Mouse (Mus musculus): ENCODE results near the gene Ctsf. TPM values are rescaled to one million over a fixed set of nuclear protein-coding genes. Genes with fewer than 3 reads are reported as not detected.
A peak's percentile ranks its signal among the peaks of the same experiment; 100 is the strongest.
"Not testable (repeated sequence)": the region's sequence is repeated elsewhere in the genome, so short reads cannot be mapped to it uniquely, and the experiment has no call there.

Ctsf gene
- 13.1 and 17.8 TPM in 2 replicates for polyA plus RNA-seq (2016; fragmentation: Nextera tagmentation; extraction: Ambion mirVana)

DNA sequence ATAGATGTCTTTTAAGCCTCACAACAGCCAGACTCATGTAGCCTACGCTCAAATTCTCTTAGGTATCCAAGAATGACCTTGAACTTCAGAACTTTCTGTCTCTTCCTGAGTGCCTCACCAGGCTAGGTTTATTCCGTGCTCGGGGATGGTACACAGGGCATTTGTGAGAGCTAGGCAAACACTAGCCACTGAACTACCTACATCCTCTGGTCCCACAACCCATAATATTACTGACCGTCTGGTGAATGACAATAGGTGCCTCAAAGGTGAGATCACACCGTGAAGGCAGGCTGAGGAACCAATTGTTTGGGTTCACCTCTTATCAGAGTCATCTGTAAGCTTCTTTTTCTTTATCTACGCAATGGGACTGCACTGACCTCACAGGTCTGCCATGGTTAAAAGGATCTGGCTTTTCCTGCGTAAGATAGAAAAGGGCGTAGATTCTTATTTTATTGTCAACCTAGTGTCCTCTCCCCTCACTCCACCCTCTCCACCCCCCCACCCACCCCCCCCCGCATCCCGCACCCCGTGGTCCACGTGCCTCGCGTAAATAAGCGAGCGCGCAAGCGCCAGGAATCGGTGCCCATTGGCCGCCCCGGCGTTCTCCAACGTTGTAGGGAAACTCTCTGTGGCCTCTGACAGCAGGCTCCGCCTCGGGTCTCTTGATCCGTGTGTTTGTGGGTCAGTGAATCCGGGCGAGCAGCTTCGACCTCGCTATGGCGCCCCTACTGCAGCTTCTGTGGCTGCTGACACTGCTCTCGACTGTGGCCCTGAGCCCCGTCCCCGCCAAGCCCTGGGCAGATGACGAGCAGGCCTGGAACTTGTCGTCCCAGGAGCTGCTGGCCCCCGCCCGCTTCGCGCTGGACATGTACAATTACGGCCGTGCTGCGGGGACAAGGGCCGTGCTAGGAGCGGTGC is at the start of gene Ctsf:
Gene Ctsf, plus strand, starts transcription at position 579 of the 918 bp plus-strand sequence.
- no peaks in the 10 kb centered on the region for H3K9me3 ChIP-seq (replicated peaks)
- ATAC-seq = no peak

DNA sequence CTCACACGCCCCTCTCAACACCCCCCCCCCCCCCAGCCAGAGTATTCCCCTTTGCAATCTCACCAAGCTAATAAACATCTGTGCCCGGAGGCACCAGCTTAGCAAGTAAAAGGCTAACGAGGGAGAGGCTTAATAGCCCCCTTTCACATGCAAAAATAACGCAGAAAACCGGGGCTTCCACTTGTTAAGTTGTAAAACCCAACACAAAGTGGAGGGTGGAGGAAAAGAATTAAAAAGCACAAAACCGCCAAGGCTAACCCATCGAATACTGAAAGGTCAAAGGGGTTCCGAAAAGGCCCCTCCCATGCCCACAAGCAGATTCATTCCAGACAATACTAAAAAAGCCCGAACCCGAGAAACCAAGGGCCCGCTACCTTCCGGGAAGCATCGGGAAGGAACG is 44.6 kb upstream of the Ctsf start:
- H3K4me3 ChIP-seq = peak overlapping the region; percentile 96
- peaks cover 19% of the 10 kb centered on the region; the same call in 1 of the 2 replicates for H3K36me3 ChIP-seq
- no peaks in the 10 kb centered on the region; the same call in 1 of the 2 replicates for H3K9me3 ChIP-seq (replicated peaks)
- no peak for ATAC-seq
- under 1% methylated on average over 14 of the region's 14 CpGs for WGBS (ENCODE audit: insufficient replicate concordance)
- H3K9ac ChIP-seq = peak overlapping the region; percentile 89
- no peaks in the 10 kb centered on the region for H3K27me3 ChIP-seq (replicated peaks)
- H3K4me1 ChIP-seq = peaks cover 51% of the 10 kb centered on the region
- H3K27ac ChIP-seq = peak overlapping the region; percentile 96
- peak overlapping the region; percentile 90 for H3K4me2 ChIP-seq

More for the DNA sequence above, at the start of gene Ctsf:
- Histone ChIP-seq H3K4me2 (peak within 1 kb of the TSS; percentile 86), H3K4me1 (peaks cover 42% of the 10 kb centered on the region), H3K36me3 (no peaks in the 10 kb centered on the region), H3K27me3 (replicated peaks) (peaks cover 71% of the 10 kb centered on the region), H3K9ac (peak within 1 kb of the TSS; percentile 66), H3K4me3 (peak within 1 kb of the TSS; percentile 61), H3K27ac (no peak within 1 kb of the TSS)
- 3% methylated on average over 45 of the region's 45 CpGs for WGBS (ENCODE audit: insufficient replicate concordance)

DNA sequence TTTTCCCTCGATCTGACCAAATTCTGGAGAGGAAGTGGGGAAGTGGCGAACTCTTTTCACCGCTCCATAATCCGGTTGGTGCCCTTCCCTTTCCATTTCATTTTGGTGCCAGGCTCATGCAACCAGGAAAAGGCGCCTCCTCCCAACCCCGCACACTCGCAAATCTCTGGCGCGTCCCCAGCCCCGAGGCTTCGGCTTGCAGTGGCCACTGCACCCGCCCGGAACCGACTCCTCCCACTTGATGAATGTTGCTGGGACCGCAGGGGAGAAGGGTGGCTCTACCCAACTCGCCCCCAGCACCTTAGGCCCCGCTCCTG is 44.2 kb upstream of the Ctsf start:
- Histone ChIP-seq H3K4me1 (peaks cover 47% of the 10 kb centered on the region), H3K9me3 (replicated peaks) (no peaks in the 10 kb centered on the region; the same call in 1 of the 2 replicates), H3K4me2 (peak overlapping the region; percentile 90), H3K36me3 (peaks cover 18% of the 10 kb centered on the region; the same call in 1 of the 2 replicates), H3K27me3 (replicated peaks) (no peaks in the 10 kb centered on the region), H3K9ac (peak overlapping the region; percentile 89), H3K27ac (peak overlapping the region; percentile 96), H3K4me3 (peak overlapping the region; percentile 96)
- under 1% methylated on average over 17 of the region's 17 CpGs for WGBS (ENCODE audit: insufficient replicate concordance)
- ATAC-seq = no peak

DNA sequence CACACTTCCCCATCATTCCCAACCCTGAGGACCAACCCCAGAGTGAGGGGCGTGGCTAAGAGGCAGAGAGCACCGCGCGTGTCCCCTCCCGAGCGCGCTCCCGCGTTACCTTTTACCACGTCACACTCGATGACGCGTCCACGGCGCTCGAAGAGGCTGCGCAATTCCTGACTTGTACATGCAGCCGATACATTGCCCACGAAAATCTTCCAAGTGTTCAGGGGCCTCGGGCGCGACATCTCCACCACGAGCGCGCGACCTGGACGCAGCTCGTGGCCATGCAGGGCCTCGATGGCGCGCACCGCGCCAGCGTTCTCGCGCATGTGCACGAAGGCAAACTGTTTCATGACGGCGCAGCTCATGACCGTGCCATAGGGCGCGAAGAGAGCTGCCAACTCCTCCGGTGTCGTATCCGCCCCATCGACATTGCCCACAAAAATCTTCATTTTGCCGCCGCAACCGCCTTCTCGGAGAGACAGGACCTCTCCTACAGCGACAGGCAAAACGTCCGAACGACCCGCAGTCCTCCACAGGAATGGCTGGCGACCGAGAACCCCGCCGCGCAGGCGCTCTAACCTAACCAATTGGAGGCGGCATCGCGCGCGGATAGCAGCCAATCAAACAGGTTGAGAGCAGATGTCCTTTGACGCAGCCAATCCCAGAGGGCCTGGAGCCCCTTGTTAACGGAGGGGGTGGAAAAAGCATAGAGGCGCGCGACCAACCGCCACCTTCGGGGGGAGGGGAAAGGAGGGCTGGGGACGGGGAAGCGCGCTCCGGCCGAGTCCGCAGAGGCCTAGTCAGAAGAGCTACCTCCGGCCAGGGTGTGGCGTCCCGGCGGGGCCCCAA is 43.6 kb upstream of the Ctsf start, which contains the start of the genes Gm21992 and Rbm14:
Gene Gm21992, minus strand, starts transcription at position 550 of the 846 bp plus-strand sequence.
Gene Rbm14, minus strand, starts transcription at position 572 of the 846 bp plus-strand sequence.
- WGBS (ENCODE audit: insufficient replicate concordance) = under 1% methylated on average over 83 of the region's 83 CpGs
- Histone ChIP-seq H3K9ac (peak within 1 kb of the TSS; percentile 89), H3K4me3 (peak within 1 kb of the TSS; percentile 96)

DNA sequence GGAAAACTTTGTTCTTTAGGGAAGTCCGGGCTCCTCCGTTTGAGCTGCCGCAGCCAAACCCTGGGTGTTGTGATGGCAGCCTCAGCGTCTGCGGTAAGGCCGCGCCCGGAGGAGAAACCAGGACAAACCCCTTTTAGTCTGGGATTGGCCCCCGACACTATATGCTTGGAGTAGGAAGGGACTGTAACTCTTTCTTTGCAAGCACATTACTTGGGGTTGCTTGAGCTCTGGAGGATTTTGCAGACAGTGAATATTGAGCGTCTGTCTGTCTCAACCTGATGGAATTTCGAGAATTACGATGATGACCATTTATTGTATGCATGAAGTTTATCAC is 43.1 kb upstream of the Ctsf start:
- peaks cover 11% of the 10 kb centered on the region; the same call in 1 of the 2 replicates for H3K36me3 ChIP-seq
- H3K4me3 ChIP-seq = peak overlapping the region; percentile 96
- peak overlapping the region; percentile 89 for H3K9ac ChIP-seq
- H3K4me1 ChIP-seq = peaks cover 36% of the 10 kb centered on the region
- 4% methylated on average over 12 of the region's 12 CpGs for WGBS (ENCODE audit: insufficient replicate concordance)
- H3K9me3 ChIP-seq (replicated peaks) = no peaks in the 10 kb centered on the region; the same call in 1 of the 2 replicates
- H3K4me2 ChIP-seq = peak overlapping the region; percentile 90
- H3K27ac ChIP-seq = peak overlapping the region; percentile 96
- no peaks in the 10 kb centered on the region for H3K27me3 ChIP-seq (replicated peaks)
- no peak; the same call in 1 of the 2 replicates for ATAC-seq

More for the DNA sequence above, 43.6 kb upstream of the Ctsf start, which contains the start of the genes Gm21992 and Rbm14:
- Histone ChIP-seq H3K36me3 (peaks cover 12% of the 10 kb centered on the region; the same call in 1 of the 2 replicates), H3K4me2 (peak within 1 kb of the TSS; percentile 90), H3K27ac (peak within 1 kb of the TSS; percentile 96), H3K4me1 (peaks cover 41% of the 10 kb centered on the region), H3K27me3 (replicated peaks) (no peaks in the 10 kb centered on the region), H3K9me3 (replicated peaks) (no peaks in the 10 kb centered on the region; the same call in 1 of the 2 replicates)
- peak; percentile 97 for ATAC-seq

DNA sequence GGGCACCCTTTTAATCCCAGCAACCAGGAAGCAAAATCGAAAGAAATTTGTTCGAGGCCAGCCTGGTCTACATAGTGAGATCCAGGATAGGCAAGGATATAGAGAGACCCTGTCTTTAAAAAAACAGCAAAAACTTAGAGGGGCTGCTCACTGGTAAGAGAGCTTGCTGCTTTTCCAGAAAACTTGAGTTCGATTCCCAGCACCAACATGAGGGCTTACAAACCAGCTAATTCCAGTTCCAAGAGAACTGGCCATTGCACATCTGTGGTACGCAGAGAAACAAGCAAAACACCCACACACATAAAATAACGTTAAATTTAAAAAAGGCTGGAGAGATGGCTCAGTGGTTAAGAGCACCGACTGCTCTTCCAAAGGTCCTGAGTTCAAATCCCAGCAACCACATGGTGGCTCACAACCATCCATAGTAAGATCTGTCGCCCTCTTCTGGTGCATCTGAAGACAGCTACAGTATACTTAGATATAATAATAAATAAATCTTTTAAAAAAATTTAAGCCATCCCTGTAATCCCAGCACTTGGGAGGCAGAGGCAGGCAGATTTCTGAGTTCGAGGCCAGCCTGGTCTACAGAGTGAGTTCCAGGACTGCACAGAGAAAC is 42.5 kb upstream of the Ctsf start:
- WGBS (ENCODE audit: insufficient replicate concordance) = 72% methylated on average over 8 of the region's 8 CpGs
- not testable (repeated sequence) for ATAC-seq; H3K9me3 ChIP-seq (replicated peaks); H3K36me3 ChIP-seq; H3K27me3 ChIP-seq (replicated peaks)
- Histone ChIP-seq H3K4me3 (peak overlapping the region; percentile 96), H3K27ac (peak overlapping the region; percentile 96), H3K9ac (peak overlapping the region; percentile 89), H3K4me1 (peaks cover 30% of the 10 kb centered on the region), H3K4me2 (peak overlapping the region; percentile 90)

DNA sequence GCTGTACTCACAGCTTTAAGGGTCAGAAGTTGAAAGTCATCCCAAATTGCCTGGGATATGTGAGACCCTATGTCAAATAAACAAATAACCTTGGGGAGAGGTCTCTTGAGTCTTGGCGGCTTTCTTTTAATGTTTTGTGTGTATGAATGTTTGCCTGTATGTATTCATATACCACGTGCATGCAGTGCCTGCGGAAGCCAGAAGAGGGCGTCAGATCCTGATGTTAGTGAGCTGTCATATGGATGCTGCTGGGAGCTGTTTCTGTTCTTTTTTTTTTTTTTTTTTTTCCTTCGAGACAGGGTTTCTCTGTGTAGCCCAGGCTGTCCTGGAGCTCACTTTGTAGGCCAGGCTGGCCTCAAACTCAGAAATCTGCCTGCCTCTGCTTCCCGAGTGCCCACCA is 41.9 kb upstream of the Ctsf start:
- Histone ChIP-seq H3K4me2 (no peak overlapping the region), H3K27ac (no peak overlapping the region), H3K9ac (no peak overlapping the region), H3K36me3 (0 out of 2 replicates have a peak, but pooled peaks cover 2% of the 10 kb centered on the region), H3K9me3 (replicated peaks) (no peaks in the 10 kb centered on the region; the same call in 1 of the 2 replicates), H3K27me3 (replicated peaks) (no peaks in the 10 kb centered on the region; the same call in 1 of the 2 replicates), H3K4me1 (peaks cover 24% of the 10 kb centered on the region), H3K4me3 (no peak overlapping the region)
- 75% methylated on average over 6 of the region's 6 CpGs for WGBS (ENCODE audit: insufficient replicate concordance)
- ATAC-seq = no peak

DNA sequence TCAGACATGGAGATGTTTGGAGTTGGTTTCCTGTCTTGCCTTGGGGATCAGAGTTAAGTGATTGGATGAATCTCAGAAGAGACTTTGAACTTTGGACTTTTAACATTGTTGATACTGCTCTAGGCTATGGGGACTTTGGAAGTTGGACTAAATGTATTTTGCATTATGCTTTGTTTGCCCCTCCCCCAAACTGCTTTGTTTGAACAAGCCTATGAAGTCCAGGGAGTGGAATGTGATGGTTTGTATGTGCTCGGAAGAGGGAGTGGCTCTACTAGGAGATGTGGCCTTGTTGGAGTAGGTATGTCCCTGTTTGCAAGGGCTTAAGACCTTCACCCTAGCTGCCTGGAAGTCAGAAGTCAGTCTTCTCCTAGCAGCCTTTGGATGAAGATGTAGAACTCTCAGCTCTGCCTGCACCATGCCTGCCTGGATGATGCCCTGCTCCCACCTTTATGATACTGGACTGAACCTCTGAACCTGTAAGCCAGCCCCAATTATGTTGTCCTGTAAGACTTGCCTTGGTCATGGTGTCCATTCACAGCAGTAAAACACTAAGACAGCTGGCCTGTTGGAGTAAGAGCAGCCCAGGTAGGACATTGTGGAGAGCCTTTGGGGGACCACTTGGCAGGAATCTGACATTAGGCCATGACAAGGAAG is 37.6 kb upstream of the Ctsf start:
- Histone ChIP-seq H3K4me2 (no peak overlapping the region), H3K27me3 (replicated peaks) (no peaks in the 10 kb centered on the region; the same call in 1 of the 2 replicates), H3K9ac (no peak overlapping the region), H3K9me3 (replicated peaks) (no peaks in the 10 kb centered on the region; the same call in 1 of the 2 replicates), H3K27ac (0 out of 2 replicates have a peak overlapping the region, but pooled peaks have one; percentile 21), H3K4me3 (no peak overlapping the region), H3K36me3 (no peaks in the 10 kb centered on the region), H3K4me1 (peaks cover 2% of the 10 kb centered on the region)
- WGBS (ENCODE audit: insufficient replicate concordance) = 72% methylated on average over 1 of the region's 1 CpGs
- ATAC-seq = no peak

DNA sequence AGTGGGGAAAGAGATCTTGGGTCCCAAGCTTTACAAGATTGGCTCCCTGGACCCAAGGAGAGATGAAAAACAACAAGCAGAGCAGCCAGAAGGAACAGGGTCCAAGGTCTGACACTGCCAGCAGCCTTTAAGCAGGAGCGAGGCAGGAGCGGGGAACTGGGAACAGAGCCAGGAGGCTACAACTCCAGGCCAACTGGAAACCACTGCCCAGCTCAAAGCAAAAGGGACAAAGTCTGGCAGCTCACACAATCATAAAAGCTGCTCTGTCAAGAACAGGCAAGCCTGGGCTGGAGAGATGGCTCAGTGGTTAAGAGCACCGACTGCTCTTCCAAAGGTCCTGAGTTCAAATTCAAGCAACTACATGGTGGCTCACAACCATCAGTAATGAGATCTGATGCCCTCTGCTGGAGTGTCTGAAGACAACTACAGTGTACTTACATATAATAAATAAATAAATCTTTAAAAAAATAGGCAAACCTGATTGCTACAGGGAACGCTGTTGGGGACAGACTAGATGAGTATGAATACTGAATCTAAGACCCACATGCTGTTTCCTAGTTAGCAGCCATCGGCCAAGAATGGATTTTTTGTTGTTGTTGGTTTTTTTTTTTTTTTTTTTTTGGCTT is 34.1 kb upstream of the Ctsf start:
- no peak for ATAC-seq
- 65% methylated on average over 5 of the region's 5 CpGs for WGBS (ENCODE audit: insufficient replicate concordance)

DNA sequence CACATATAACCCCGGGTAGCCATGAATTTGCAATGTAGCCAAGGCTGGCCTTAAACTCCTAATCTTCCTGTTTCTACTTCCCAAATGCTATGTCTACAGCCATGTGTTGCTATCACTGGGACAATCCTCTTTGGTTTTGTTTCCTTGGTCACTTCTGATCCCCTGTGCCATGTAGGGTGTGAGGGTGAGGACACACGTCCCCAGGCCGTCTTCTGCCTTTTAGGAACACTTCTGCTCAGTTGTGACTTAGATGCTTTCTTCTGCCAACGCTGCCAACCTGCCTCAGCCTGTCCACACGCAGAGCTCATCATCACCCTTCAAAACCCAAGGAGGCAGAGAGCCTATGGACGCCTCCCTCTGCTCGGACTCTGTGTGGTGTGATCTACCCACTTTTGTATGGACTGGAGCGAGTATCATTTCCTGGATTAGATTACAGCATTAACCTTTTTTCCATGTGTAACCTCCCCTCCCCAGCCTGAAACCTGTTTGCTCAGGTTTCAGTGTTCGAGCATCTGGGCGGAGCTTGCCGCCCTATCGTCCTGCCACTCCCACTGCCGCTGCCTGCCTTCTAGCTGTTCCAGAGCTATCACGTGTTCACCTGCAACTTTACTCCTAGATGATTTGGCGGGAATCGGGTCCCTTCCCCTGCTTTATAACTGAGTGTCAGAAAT is 26.4 kb upstream of the Ctsf start:
- H3K9me3 ChIP-seq (replicated peaks) = no peaks in the 10 kb centered on the region
- H3K27ac ChIP-seq = no peak overlapping the region
- no peak for ATAC-seq
- 64% methylated on average over 16 of the region's 16 CpGs for WGBS (ENCODE audit: insufficient replicate concordance)
- H3K4me1 ChIP-seq = 0 out of 2 replicates have a peak, but pooled peaks cover 8% of the 10 kb centered on the region
- H3K9ac ChIP-seq = no peak overlapping the region
- H3K4me2 ChIP-seq = no peak overlapping the region
- no peak overlapping the region for H3K4me3 ChIP-seq
- peaks cover 57% of the 10 kb centered on the region for H3K36me3 ChIP-seq
- no peaks in the 10 kb centered on the region for H3K27me3 ChIP-seq (replicated peaks)

More for the DNA sequence above, 34.1 kb upstream of the Ctsf start:
- no peak overlapping the region for H3K4me2 ChIP-seq
- no peaks in the 10 kb centered on the region; the same call in 1 of the 2 replicates for H3K9me3 ChIP-seq (replicated peaks)
- no peak overlapping the region for H3K4me3 ChIP-seq
- H3K27me3 ChIP-seq (replicated peaks) = no peaks in the 10 kb centered on the region; the same call in 1 of the 2 replicates
- no peak overlapping the region for H3K27ac ChIP-seq
- H3K9ac ChIP-seq = no peak overlapping the region
- H3K4me1 ChIP-seq = no peaks in the 10 kb centered on the region
- peaks cover 17% of the 10 kb centered on the region for H3K36me3 ChIP-seq

All from liver, embryonic 12.5 days (tissue).